Comparison of ENCODE assay signal across 22 mouse cellular contexts in the genomic region with DNA sequence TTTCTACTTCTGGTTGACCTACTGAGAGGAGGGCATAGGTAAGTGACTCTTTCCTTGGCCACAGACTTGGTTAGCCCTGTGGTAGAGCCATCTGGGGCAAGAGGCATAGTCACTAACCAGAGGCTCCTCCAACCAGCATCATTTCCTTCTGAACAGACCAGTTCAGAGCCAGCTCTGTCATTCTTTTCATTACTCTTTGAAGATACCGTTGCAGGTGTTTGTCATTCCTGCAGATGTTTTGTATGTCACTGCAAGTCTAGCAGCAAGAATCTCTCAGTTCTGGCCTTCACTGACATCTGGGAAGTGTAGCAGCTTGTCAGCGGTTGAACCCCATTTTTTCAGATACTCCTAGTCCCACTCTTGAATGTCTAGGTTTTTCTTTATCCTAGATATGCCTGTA.
"Had no signal": no experiment of that assay in that cellular context is flagged by ENCODE, and none has a peak within 500 bp of the region (broad histone marks: within the 10 kb centered on the region; RNA-seq: fewer than 3 reads in every experiment).

No protein-coding gene starts in this region.

- DNase-seq: forebrain, postnatal 0 days; gastrocnemius, postnatal 14 days; gastrocnemius, postnatal 36 days; heart, adult 11 months; heart, adult 2 months; heart, postnatal 10 days; kidney, adult 11 months; kidney, adult 2 months; kidney, adult 9 months; kidney, postnatal 14 days; kidney, postnatal 36 days; layer of hippocampus, adult 9-11 months had no signal

- H3K27ac ChIP-seq: heart, adult 2 months; hindbrain, embryonic 13.5 days; hindbrain, embryonic 15.5 days; hindbrain, postnatal 0 days; kidney, embryonic 15.5 days; kidney, postnatal 0 days; left cerebral cortex, adult 2 months; limb, embryonic 10.5 days; limb, embryonic 12.5 days had no signal

- H3K9me3 ChIP-seq: heart, embryonic 12.5 days; hindbrain, embryonic 13.5 days; hindbrain, embryonic 15.5 days; kidney, embryonic 15.5 days; limb, embryonic 10.5 days; limb, embryonic 12.5 days had no signal

- H3K4me3 ChIP-seq: heart, adult 2 months; heart, embryonic 12.5 days; hindbrain, embryonic 13.5 days; hindbrain, embryonic 15.5 days; kidney, embryonic 15.5 days; left cerebral cortex, adult 2 months; limb, embryonic 10.5 days; limb, embryonic 12.5 days had no signal

- ATAC-seq: forebrain, postnatal 0 days; hindbrain, postnatal 0 days; intestine, embryonic 16.5 days had no signal

- H3K9ac ChIP-seq: forebrain, postnatal 0 days; heart, embryonic 12.5 days; hindbrain, embryonic 13.5 days; hindbrain, embryonic 15.5 days; kidney, embryonic 15.5 days; limb, embryonic 12.5 days had no signal

- H3K27me3 ChIP-seq: heart, embryonic 12.5 days; hindbrain, embryonic 13.5 days; hindbrain, embryonic 15.5 days; kidney, embryonic 15.5 days; limb, embryonic 12.5 days had no signal

- H3K4me2 ChIP-seq: heart, embryonic 12.5 days; hindbrain, embryonic 13.5 days; hindbrain, embryonic 15.5 days; kidney, embryonic 15.5 days; limb, embryonic 12.5 days had no signal
